Mouse (Mus musculus): ENCODE results near the gene Cib3. TPM values are rescaled to one million over a fixed set of nuclear protein-coding genes. Genes with fewer than 3 reads are reported as not detected.

The Cib3 gene
- polyA plus RNA-seq, 2 experiments, result not detected

- Histone ChIP-seq H3K9ac (ENCODE audit: low read depth, low read length, severe bottlenecking) (no peak overlapping the region), H3K36me3 (ENCODE audit: control insufficient read depth, insufficient read depth, low read length) (0 out of 2 replicates have a peak, but pooled peaks cover 3% of the 10 kb centered on the region), H3K27ac (replicated peaks; ENCODE audit: low read depth, low read length) (no peak overlapping the region), H3K27me3 (ENCODE audit: control insufficient read depth, insufficient read depth, low read length) (no peaks in the 10 kb centered on the region), H3K4me3 (replicated peaks; ENCODE audit: low read length) (no peak overlapping the region), H3K4me2 (replicated peaks; ENCODE audit: low read depth, low read length, severe bottlenecking) (no peak overlapping the region), H3K4me1 (ENCODE audit: control insufficient read depth, insufficient read depth, low read length) (peaks cover 12% of the 10 kb centered on the region), H3K9me3 (ENCODE audit: control insufficient read depth, low read length) (no peaks in the 10 kb centered on the region)
- WGBS, result 80% methylated on average over 3 of the region's 3 CpGs
- DNase-seq (ENCODE audit: low spot score), result no peak
- no peak for ATAC-seq (ENCODE audit: low FRiP score, low read depth)
- TF ChIP-seq POLR2A (IDR thresholded peaks at IDR 0.05; ENCODE audit: borderline replicate concordance, extremely low read depth, insufficient read depth, insufficient read length), result no peak
Observed at GRCm38 (mm10) chr8:72158726-72159125, 53.9 kb downstream of the Cib3 start.

GRCm38 (mm10) chr8:72158096-72158495 lies 54.5 kb downstream of the Cib3 start:
- DNase-seq (ENCODE audit: low spot score) (no peak), ATAC-seq (ENCODE audit: low FRiP score, low read depth) (no peak)
- H3K27me3 ChIP-seq (ENCODE audit: control insufficient read depth, insufficient read depth, low read length), result no peaks in the 10 kb centered on the region
- no peak overlapping the region for H3K4me3 ChIP-seq (replicated peaks; ENCODE audit: low read length)
- H3K27ac ChIP-seq (replicated peaks; ENCODE audit: low read depth, low read length), result no peak overlapping the region
- no peak overlapping the region for H3K9ac ChIP-seq (ENCODE audit: low read depth, low read length, severe bottlenecking)
- peaks cover 12% of the 10 kb centered on the region for H3K4me1 ChIP-seq (ENCODE audit: control insufficient read depth, insufficient read depth, low read length)
- no peak overlapping the region for H3K4me2 ChIP-seq (replicated peaks; ENCODE audit: low read depth, low read length, severe bottlenecking)
- H3K36me3 ChIP-seq (ENCODE audit: control insufficient read depth, insufficient read depth, low read length), result peaks cover 5% of the 10 kb centered on the region
- H3K9me3 ChIP-seq (ENCODE audit: control insufficient read depth, low read length), result no peaks in the 10 kb centered on the region
- no peak for TF ChIP-seq POLR2A (IDR thresholded peaks at IDR 0.05; ENCODE audit: borderline replicate concordance, extremely low read depth, insufficient read depth, insufficient read length)
- WGBS, result 91% methylated on average over 2 of the region's 2 CpGs

Other genes with a start within 250 kb of the Cib3 start
- gene Cyp4f18, start 203.2 kb downstream of the Cib3 start, polyA plus RNA-seq (2012; rRNA removed), result 0.65 and 0.93 TPM in 2 replicates
- 0.88 and 2.6 TPM in 2 replicates for gene Cyp4f18, start 203.2 kb downstream of the Cib3 start, polyA plus RNA-seq (2014; fragmentation: Nextera tagmentation; extraction: Ambion mirVana)
- gene Olfr372, start 171.6 kb downstream of the Cib3 start, polyA plus RNA-seq (2012; rRNA removed), result not detected in 2 replicates
- gene Olfr372, start 171.6 kb downstream of the Cib3 start, polyA plus RNA-seq (2014; fragmentation: Nextera tagmentation; extraction: Ambion mirVana), result not detected in 2 replicates
- not detected in 2 replicates for gene Olfr373, start 129.7 kb downstream of the Cib3 start, polyA plus RNA-seq (2012; rRNA removed)
- gene Olfr373, start 129.7 kb downstream of the Cib3 start, polyA plus RNA-seq (2014; fragmentation: Nextera tagmentation; extraction: Ambion mirVana), result not detected in 2 replicates
- not detected in 2 replicates for gene Olfr374, start 105.8 kb downstream of the Cib3 start, polyA plus RNA-seq (2012; rRNA removed)
- 0.14 and 0.23 TPM in 2 replicates for gene Olfr374, start 105.8 kb downstream of the Cib3 start, polyA plus RNA-seq (2014; fragmentation: Nextera tagmentation; extraction: Ambion mirVana)
- 311 and 395 TPM in 2 replicates for gene Tpm4, start 77.9 kb downstream of the Cib3 start, polyA plus RNA-seq (2012; rRNA removed)
- gene Tpm4, start 77.9 kb downstream of the Cib3 start, polyA plus RNA-seq (2014; fragmentation: Nextera tagmentation; extraction: Ambion mirVana), result 579 and 584 TPM in 2 replicates
- gene Rab8a, start 51.6 kb downstream of the Cib3 start, polyA plus RNA-seq (2012; rRNA removed), result 85.2 and 142 TPM in 2 replicates
- gene Rab8a, start 51.6 kb downstream of the Cib3 start, polyA plus RNA-seq (2014; fragmentation: Nextera tagmentation; extraction: Ambion mirVana), result 84.4 and 89.0 TPM in 2 replicates
- gene Hsh2d, start 23.2 kb downstream of the Cib3 start, polyA plus RNA-seq (2012; rRNA removed), result 0.28 and 0.37 TPM in 2 replicates
- gene Hsh2d, start 23.2 kb downstream of the Cib3 start, polyA plus RNA-seq (2014; fragmentation: Nextera tagmentation; extraction: Ambion mirVana), result 0.10 and 0.11 TPM in 2 replicates
- gene Gm11034, start 799 bp upstream of the Cib3 start, polyA plus RNA-seq (2012; rRNA removed), result not detected in 2 replicates
- not detected in 2 replicates for gene Gm11034, start 799 bp upstream of the Cib3 start, polyA plus RNA-seq (2014; fragmentation: Nextera tagmentation; extraction: Ambion mirVana)
- gene Fam32a, start 6.9 kb upstream of the Cib3 start, polyA plus RNA-seq (2012; rRNA removed), result 52.9 and 56.4 TPM in 2 replicates
- 57.4 and 58.9 TPM in 2 replicates for gene Fam32a, start 6.9 kb upstream of the Cib3 start, polyA plus RNA-seq (2014; fragmentation: Nextera tagmentation; extraction: Ambion mirVana)
- 111 and 127 TPM in 2 replicates for gene Ap1m1, start 27.2 kb upstream of the Cib3 start, polyA plus RNA-seq (2012; rRNA removed)
- gene Ap1m1, start 27.2 kb upstream of the Cib3 start, polyA plus RNA-seq (2014; fragmentation: Nextera tagmentation; extraction: Ambion mirVana), result 98.8 and 99.2 TPM in 2 replicates
- 9.8 and 30.0 TPM in 2 replicates for gene Gm10282, start 92.4 kb upstream of the Cib3 start, polyA plus RNA-seq (2012; rRNA removed)
- 26.2 and 28.3 TPM in 2 replicates for gene Gm10282, start 92.4 kb upstream of the Cib3 start, polyA plus RNA-seq (2014; fragmentation: Nextera tagmentation; extraction: Ambion mirVana)
- gene Klf2, start 106.2 kb upstream of the Cib3 start, polyA plus RNA-seq (2012; rRNA removed), result 36.7 and 50.7 TPM in 2 replicates
- gene Klf2, start 106.2 kb upstream of the Cib3 start, polyA plus RNA-seq (2014; fragmentation: Nextera tagmentation; extraction: Ambion mirVana), result 20.1 and 21.6 TPM in 2 replicates
- gene Eps15l1, start 208.6 kb upstream of the Cib3 start, polyA plus RNA-seq (2012; rRNA removed), result 109 and 114 TPM in 2 replicates
- 56.5 and 62.0 TPM in 2 replicates for gene Eps15l1, start 208.6 kb upstream of the Cib3 start, polyA plus RNA-seq (2014; fragmentation: Nextera tagmentation; extraction: Ambion mirVana)
- 0.47 and 0.62 TPM in 2 replicates for gene Calr3, start 231.0 kb upstream of the Cib3 start, polyA plus RNA-seq (2012; rRNA removed)
- 1.4 and 1.7 TPM in 2 replicates for gene Calr3, start 231.0 kb upstream of the Cib3 start, polyA plus RNA-seq (2014; fragmentation: Nextera tagmentation; extraction: Ambion mirVana)
- gene 1700030K09Rik, start 231.0 kb upstream of the Cib3 start, polyA plus RNA-seq (2012; rRNA removed), result 16.2 and 18.3 TPM in 2 replicates
- gene 1700030K09Rik, start 231.0 kb upstream of the Cib3 start, polyA plus RNA-seq (2014; fragmentation: Nextera tagmentation; extraction: Ambion mirVana), result 13.2 and 13.5 TPM in 2 replicates

All from limb, embryonic 14.5 days (tissue).